Mouse (Mus musculus): Measurements from ENCODE around the gene Aamp. TPM values are rescaled to one million over a fixed set of nuclear protein-coding genes. Genes with fewer than 3 reads are reported as not detected.

Aamp gene
- total and polyA plus RNA-seq, 3 experiments, result 108 to 172 (median 163) TPM

DNA sequence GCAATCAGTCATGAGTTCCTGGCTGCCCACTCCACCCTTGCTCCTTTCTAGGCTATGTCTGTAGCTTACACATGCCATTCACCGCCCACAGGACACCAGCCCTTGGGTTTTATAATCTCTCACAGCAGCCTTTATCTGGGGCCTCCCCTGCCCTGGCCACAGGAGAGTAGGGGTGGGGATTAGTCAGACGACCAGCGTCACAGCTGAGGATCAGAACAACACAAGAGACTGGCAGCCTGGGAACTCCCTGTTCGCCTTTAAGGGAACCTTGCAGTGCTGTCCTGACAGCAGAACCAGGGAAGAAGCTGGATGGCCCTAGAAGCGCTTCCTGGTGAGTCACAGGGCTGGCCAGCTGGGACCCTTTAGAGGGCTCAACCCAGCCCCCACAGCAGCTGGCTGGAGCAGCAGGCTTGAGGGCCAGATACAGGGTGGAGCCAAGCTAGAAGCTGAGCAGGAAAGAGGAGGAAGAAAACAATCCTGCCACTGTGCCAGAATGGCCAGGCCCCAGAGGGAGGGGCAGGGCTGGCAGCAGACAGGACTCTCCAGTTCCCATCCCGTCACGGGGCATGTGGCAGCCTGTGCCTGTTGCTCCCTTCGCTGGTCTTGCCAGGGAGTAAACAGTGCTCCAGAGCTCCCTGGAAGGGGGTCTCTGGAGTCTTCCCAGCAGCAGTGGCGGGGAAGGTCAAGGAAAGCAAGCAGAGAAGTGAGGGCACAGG is 11.1 kb upstream of the Aamp start (continued):
- TF ChIP-seq BHLHE40 (IDR thresholded peaks at IDR 0.05; ENCODE audit: low read depth, low read length) (peak; percentile 86), MXI1 (IDR thresholded peaks at IDR 0.05; ENCODE audit: low read depth, low read length) (peak; percentile 61; the same call in 1 of the 2 replicates), GABPA (IDR thresholded peaks at IDR 0.05; ENCODE audit: insufficient replicate concordance, low read depth, low read length) (no peak), ZMIZ1 (IDR thresholded peaks at IDR 0.05; ENCODE audit: low read depth, low read length) (no peak), MEF2A (IDR thresholded peaks at IDR 0.05; ENCODE audit: borderline replicate concordance, low read depth, low read length) (peak; percentile 30; the same call in 1 of the 2 replicates), CTCF (conservative IDR thresholded peaks at IDR 0.05 in 1 of 2, IDR thresholded peaks at IDR 0.05 in 1 of 2; ENCODE audit: low read depth in 2 of 2, low read length in 2 of 2) (no peak), SMC3 (IDR thresholded peaks at IDR 0.05; ENCODE audit: low read depth, low read length) (no peak), TCF12 (IDR thresholded peaks at IDR 0.05; ENCODE audit: low read depth, low read length) (peak; percentile 65; the same call in 1 of the 2 replicates), MYC (IDR thresholded peaks at IDR 0.05; ENCODE audit: low read depth, low read length) (no peak), E2F4 (IDR thresholded peaks at IDR 0.05; ENCODE audit: insufficient replicate concordance, low read depth, low read length) (no peak), CHD1 (IDR thresholded peaks at IDR 0.05; ENCODE audit: low read depth, low read length) (0 out of 2 replicates have a peak, but pooled peaks have one; percentile 55), NELFE (IDR thresholded peaks at IDR 0.05; ENCODE audit: low read depth, low read length) (no peak), ZNF384 (IDR thresholded peaks at IDR 0.05; ENCODE audit: low read depth, low read length) (no peak), USF2 (conservative IDR thresholded peaks at IDR 0.05; ENCODE audit: low read depth, low read length) (no peak), POLR2AphosphoS2 (IDR thresholded peaks at IDR 0.05; ENCODE audit: low read depth, low read length) (no peak), ZKSCAN1 (IDR thresholded peaks at IDR 0.05; ENCODE audit: borderline replicate concordance, low read depth, low read length) (no peak), PAX5 (IDR thresholded peaks at IDR 0.05; ENCODE audit: low read length) (no peak), MAZ (IDR thresholded peaks at IDR 0.05; ENCODE audit: low read depth, low read length) (peak; percentile 65)

- TF ChIP-seq TBP (conservative IDR thresholded peaks at IDR 0.05; ENCODE audit: low read depth, low read length) (no peak), RCOR1 (conservative IDR thresholded peaks at IDR 0.05; ENCODE audit: low read depth, low read length) (no peak), E2F4 (IDR thresholded peaks at IDR 0.05; ENCODE audit: insufficient replicate concordance, low read depth, low read length) (no peak), HCFC1 (IDR thresholded peaks at IDR 0.05; ENCODE audit: low read depth, low read length) (no peak), ETS1 (conservative IDR thresholded peaks at IDR 0.05; ENCODE audit: low read depth, low read length) (no peak), BHLHE40 (IDR thresholded peaks at IDR 0.05; ENCODE audit: low read depth, low read length) (no peak), USF1 (IDR thresholded peaks at IDR 0.05; ENCODE audit: low read depth, low read length) (no peak), JUND (conservative IDR thresholded peaks at IDR 0.05; ENCODE audit: low read depth, low read length) (no peak), MXI1 (IDR thresholded peaks at IDR 0.05; ENCODE audit: low read depth, low read length) (no peak), CHD1 (IDR thresholded peaks at IDR 0.05; ENCODE audit: low read depth, low read length) (no peak), JUN (IDR thresholded peaks at IDR 0.05; ENCODE audit: insufficient read depth, low read depth, low read length) (no peak), ZNF384 (IDR thresholded peaks at IDR 0.05; ENCODE audit: low read depth, low read length) (no peak), KAT2A (IDR thresholded peaks at IDR 0.05; ENCODE audit: insufficient replicate concordance, low read length) (no peak)
- Histone ChIP-seq H3K4me1 (ENCODE audit: control insufficient read depth in 1 of 2, insufficient read depth in 2 of 2) (peaks cover 26 to 73% of the 10 kb centered on the region in 2 experiments), H3K4me2 (ENCODE audit: insufficient read depth, low read depth, poor library complexity, severe bottlenecking) (no peak overlapping the region), H3K79me2 (replicated peaks; ENCODE audit: control insufficient read depth, extremely low read depth, insufficient read depth, poor library complexity, severe bottlenecking) (peaks cover 27% of the 10 kb centered on the region), H3K27me3 (replicated peaks) (no peaks in the 10 kb centered on the region), H3K27ac (ENCODE audit: insufficient read depth, low read depth) (peak overlapping the region; percentile 86), H3K36me3 (replicated peaks in 1 of 2; ENCODE audit: control insufficient read depth in 1 of 2, insufficient read depth in 1 of 2, low read length in 1 of 2) (peaks cover 42 to 93% of the 10 kb centered on the region in 2 experiments), H3K4me3 (replicated peaks in 1 of 3; ENCODE audit: low read depth in 2 of 3, low read length in 2 of 3, poor library complexity in 1 of 3) (peak overlapping the region in 1 of 3 experiments; percentile 25), H3K9ac (ENCODE audit: insufficient read depth, low read depth) (no peak overlapping the region), H3K9me3 (replicated peaks; ENCODE audit: low read length) (no peaks in the 10 kb centered on the region)
- DNase-seq (ENCODE audit: extremely low read depth), result no peak
- dilution Hi-C loops (cut with MboI; ENCODE audit: extremely low pct_ligation_motif_present, extremely low pct_unique_long_range_greater_than_20kb, low sequenced_read_pairs), result no loop called here
- in situ Hi-C loops (cut with MboI; ENCODE audit: low pct_ligation_motif_present, low pct_unique_long_range_greater_than_20kb, low sequenced_read_pairs), result no loop called here
These were observed 10.4 kb upstream of the Aamp start for GRCm38 (mm10) chr1:74294733-74295455.

All from CH12.LX (cell line).